Mouse (Mus musculus) right cerebral cortex, postnatal 4 days (tissue): Measurements from ENCODE around the gene Mthfsl.
"Not testable (repeated sequence)": the region's sequence is repeated elsewhere in the genome, so short reads cannot be mapped to it uniquely, and the experiment has no call there.

Experiments
- DNase-seq: peaks from one replicate; pipeline ENCODE4 v3.0.0-alpha.2; 2022

Gene Mthfsl

DNA sequence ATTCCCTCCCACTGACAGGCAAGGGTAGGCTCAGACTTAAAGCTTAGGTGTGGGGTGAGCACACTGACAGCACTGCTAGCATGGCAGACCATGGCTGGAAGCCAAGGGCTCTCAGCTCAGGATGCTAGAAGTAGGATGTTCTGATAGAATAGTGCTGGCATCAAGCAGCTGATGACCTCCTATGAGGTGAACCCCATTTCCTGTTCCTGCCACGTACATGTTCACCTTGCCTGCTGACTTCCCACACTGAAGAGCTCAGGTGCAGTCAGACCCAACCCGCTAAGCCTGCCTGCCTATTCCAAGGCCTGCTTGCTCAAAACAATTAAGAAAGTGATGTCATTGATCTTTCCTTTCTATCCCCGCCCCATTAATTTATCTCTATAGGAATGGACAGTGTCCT, 30.6 kb downstream of the Mthfsl start:
- not testable (repeated sequence) for DNase-seq

GRCm38 (mm10) chr9:88686719-88687118, 33.4 kb downstream of the Mthfsl start:
- DNase-seq: not testable (repeated sequence)

DNA sequence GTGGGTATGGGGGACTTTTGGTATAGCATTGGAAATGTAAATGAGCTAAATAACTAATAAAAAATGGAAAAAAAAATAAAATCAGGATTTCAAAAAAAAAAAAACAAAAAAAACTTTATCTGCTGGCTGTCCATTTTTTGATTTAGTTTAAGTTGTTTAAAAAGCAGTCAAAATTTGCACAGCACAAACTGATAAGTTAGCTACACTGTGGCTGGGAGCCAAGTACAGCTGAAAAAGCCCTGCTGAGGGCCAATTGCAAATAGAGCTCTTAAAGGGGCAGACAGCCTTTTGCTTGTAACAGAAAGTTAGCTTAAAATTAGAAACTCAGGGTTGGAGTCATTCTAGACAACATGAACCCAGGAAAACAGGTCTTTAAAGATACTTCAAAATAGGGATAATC, 61.8 kb downstream of the Mthfsl start:
- not testable (repeated sequence) for DNase-seq

DNA sequence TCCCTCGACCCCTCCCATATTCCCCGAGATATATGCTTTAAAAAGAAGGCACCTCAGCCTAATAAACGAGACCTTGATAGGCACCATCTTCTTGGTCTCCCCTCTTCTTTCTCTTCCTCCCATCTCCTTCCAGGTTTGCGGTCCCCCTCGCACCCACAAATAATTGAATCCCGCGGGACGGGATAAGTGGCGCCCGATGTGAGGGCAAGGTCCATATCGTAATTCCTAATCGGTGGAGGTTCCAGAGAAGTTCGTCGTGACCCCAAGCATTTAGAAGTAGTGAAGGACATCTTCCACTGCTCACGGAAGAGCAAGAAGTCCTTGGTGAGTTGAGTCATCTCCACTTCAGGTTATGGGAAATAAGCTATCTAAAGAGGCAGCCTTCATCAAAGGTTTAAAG, 69.4 kb downstream of the Mthfsl start:
- not testable (repeated sequence) for DNase-seq
